Mouse (Mus musculus) small intestine, adult 2 months (tissue): Measurements from ENCODE around the gene March6. TPM values are rescaled to one million over a fixed set of nuclear protein-coding genes. Genes with fewer than 3 reads are reported as not detected.
A peak's percentile ranks its signal among the peaks of the same experiment; 100 is the strongest.

ENCODE experiments used
- H3K27ac ChIP-seq: fragments of 200-500 bp; 2 replicates; pipeline ENCODE4 v1.5.1; 2012; ENCODE audit warnings: low read depth, low read length, control low read depth, inconsistent platforms; ENCODE audit not compliant: insufficient read depth
- H3K27me3 ChIP-seq: fragments of 200-500 bp; 2 replicates; pipeline ENCODE4 v1.6.1; 2012; ENCODE audit warnings: mild to moderate bottlenecking, moderate library complexity, low read length, inconsistent platforms; ENCODE audit not compliant: control insufficient read depth, insufficient read depth
- H3K36me3 ChIP-seq: fragments of 200-500 bp; 2 replicates; pipeline ENCODE4 v1.6.1; 2012; ENCODE audit warnings: mild to moderate bottlenecking, low read length, control low read depth, inconsistent platforms; ENCODE audit not compliant: control insufficient read depth, insufficient read depth
- H3K4me1 ChIP-seq: fragments of 200-500 bp; 2 replicates; pipeline ENCODE4 v1.6.1; 2012; ENCODE audit warnings: low read length, inconsistent platforms, mixed read lengths; ENCODE audit not compliant: control insufficient read depth, insufficient read depth, insufficient read length
- H3K4me3 ChIP-seq: fragments of 200-500 bp; 2 replicates; pipeline ENCODE4 v1.5.1; 2012; ENCODE audit warnings: low read depth, mild to moderate bottlenecking, control low read depth, inconsistent platforms, low read length, moderate library complexity
- CTCF ChIP-seq: fragments of 200-500 bp; IDR thresholded peaks from 2 replicates; pipeline ENCODE4 v1.5.1; 2012; ENCODE audit warnings: low read depth, mild to moderate bottlenecking, control low read depth, inconsistent platforms, low read length, moderate library complexity, mixed read lengths; ENCODE audit not compliant: insufficient replicate concordance, insufficient read length; ENCODE audit errors: extremely low read depth
- POLR2A ChIP-seq: fragments of 200-500 bp; IDR thresholded peaks from 2 replicates; pipeline ENCODE4 v1.6.1; 2012; ENCODE audit warnings: low read depth, mild to moderate bottlenecking, control low read depth, inconsistent platforms, low read length, moderate library complexity
- WGBS: fragments of 180-500 bp; shearing (Covaris S2); methylation state at CpG from one replicate; pipeline ENCODE4 v1.1.7; 2018; 5-methylcytosine and 5-hydroxymethylcytosine counted together
- polyA plus RNA-seq: library from polyadenylated mRNA; depleted of rRNA; stranded (reverse); fragments of >200 nt; gene quantifications from 2 replicates; pipeline ENCODE4 v1.2.3, GENCODE M21; 2012

The March6 gene
- polyA plus RNA-seq, 1 experiment, result 18.1 TPM

DNA sequence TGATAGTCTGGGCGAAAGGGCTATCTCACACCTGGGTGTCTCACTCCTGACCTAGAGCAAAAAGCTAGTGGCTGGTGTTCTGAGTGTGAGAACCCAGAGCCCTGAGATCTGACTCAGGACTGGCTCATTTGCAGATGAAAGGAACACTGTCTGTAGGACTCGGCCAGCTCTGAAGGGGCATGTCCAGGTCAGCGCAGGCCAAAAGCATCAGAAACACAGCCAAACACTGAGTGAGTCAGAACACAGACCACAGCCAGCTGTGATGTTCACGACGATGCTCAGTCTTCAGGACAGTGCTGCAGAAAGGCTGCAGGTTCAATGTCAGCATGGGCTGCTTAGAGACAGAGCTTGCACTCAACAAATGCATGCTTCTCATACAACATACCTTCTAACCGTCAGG lies 30.5 kb upstream of the March6 start:
- 85% methylated on average over 6 of the region's 6 CpGs for WGBS
- Histone ChIP-seq H3K4me3 (no peak overlapping the region), H3K4me1 (peaks cover 14% of the 10 kb centered on the region; the same call in 1 of the 2 replicates), H3K27me3 (no peaks in the 10 kb centered on the region), H3K36me3 (no peaks in the 10 kb centered on the region), H3K27ac (no peak overlapping the region)
- TF ChIP-seq POLR2A (no peak), CTCF (no peak)

DNA sequence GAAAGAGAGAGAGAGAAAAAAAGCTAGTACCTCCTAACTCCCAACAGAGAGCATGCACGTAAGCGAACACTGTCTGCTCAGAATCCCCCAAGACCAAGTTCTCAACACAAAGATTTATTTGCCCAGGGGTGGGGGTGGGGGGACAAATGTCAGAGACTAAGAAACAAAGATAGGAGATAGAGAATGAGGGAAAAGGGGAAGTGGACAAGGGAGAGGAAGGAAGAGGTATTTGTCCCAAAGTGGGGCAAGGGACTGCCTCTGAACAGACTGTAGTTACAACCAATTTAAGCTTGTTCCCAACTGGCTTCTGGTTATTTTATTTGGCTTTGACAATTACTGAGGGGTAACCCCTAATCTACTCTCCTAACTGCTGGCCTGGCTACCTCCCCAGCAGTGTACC lies 24.0 kb upstream of the March6 start:
- H3K4me3 ChIP-seq, result no peak overlapping the region
- H3K27ac ChIP-seq, result no peak overlapping the region
- no peaks in the 10 kb centered on the region for H3K36me3 ChIP-seq
- no peak for TF ChIP-seq POLR2A
- no peak for TF ChIP-seq CTCF
- WGBS, result 93% methylated on average over 2 of the region's 2 CpGs
- H3K4me1 ChIP-seq, result 0 out of 2 replicates have a peak, but pooled peaks cover 1% of the 10 kb centered on the region
- H3K27me3 ChIP-seq, result no peaks in the 10 kb centered on the region

- no peaks in the 10 kb centered on the region for H3K27me3 ChIP-seq
- 82% methylated on average over 4 of the region's 4 CpGs for WGBS
- H3K27ac ChIP-seq, result no peak overlapping the region
- TF ChIP-seq CTCF, result no peak
- no peak for TF ChIP-seq POLR2A
- H3K4me3 ChIP-seq, result no peak overlapping the region
- no peaks in the 10 kb centered on the region for H3K36me3 ChIP-seq
- peaks cover 4% of the 10 kb centered on the region; the same call in 1 of the 2 replicates for H3K4me1 ChIP-seq
Measured at GRCm38 (mm10) chr15:31550381-31550780, 19.5 kb upstream of the March6 start.

GRCm38 (mm10) chr15:31547421-31547820 lies 16.6 kb upstream of the March6 start:
- WGBS, result 79% methylated on average over 5 of the region's 5 CpGs
- TF ChIP-seq CTCF (no peak), POLR2A (no peak)
- Histone ChIP-seq H3K27ac (no peak overlapping the region), H3K36me3 (no peaks in the 10 kb centered on the region), H3K27me3 (no peaks in the 10 kb centered on the region), H3K4me3 (no peak overlapping the region), H3K4me1 (peaks cover 18% of the 10 kb centered on the region; the same call in 1 of the 2 replicates)

DNA sequence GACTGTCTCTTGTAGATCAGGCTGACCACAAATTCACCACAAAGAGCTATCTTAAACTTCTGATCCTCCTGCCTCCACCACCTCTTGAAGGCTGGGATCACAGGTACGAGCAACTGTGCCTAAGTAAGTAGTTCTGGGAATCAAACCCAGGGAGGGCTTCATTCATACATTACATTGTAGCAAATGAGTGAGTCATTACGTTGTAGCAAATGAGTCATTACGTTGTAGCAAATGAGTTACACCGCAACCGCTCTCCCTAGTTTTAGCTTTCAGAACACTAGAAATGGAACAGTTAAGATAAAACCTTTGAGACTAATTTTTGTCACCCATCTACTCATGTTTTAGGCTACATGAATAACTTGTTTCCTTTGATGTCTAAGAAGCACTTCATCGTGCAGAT lies 15.4 kb upstream of the March6 start:
- no peaks in the 10 kb centered on the region for H3K36me3 ChIP-seq
- H3K27ac ChIP-seq, result no peak overlapping the region
- no peak overlapping the region for H3K4me3 ChIP-seq
- H3K27me3 ChIP-seq, result no peaks in the 10 kb centered on the region
- H3K4me1 ChIP-seq, result peaks cover 21% of the 10 kb centered on the region; the same call in 1 of the 2 replicates
- 86% methylated on average over 6 of the region's 6 CpGs for WGBS
- TF ChIP-seq POLR2A (no peak), CTCF (no peak)

- H3K4me3 ChIP-seq, result no peak overlapping the region
- no peaks in the 10 kb centered on the region for H3K36me3 ChIP-seq
- WGBS, result 30% methylated on average over 1 of the region's 1 CpGs
- peaks cover 27% of the 10 kb centered on the region; the same call in 1 of the 2 replicates for H3K4me1 ChIP-seq
- H3K27me3 ChIP-seq, result no peaks in the 10 kb centered on the region
- TF ChIP-seq POLR2A (no peak), CTCF (no peak)
- H3K27ac ChIP-seq, result peak overlapping the region; percentile 98
Measured at GRCm38 (mm10) chr15:31545058-31545457, 14.2 kb upstream of the March6 start.

- no peak overlapping the region for H3K4me3 ChIP-seq
- H3K36me3 ChIP-seq, result no peaks in the 10 kb centered on the region
- peak overlapping the region; percentile 35; the same call in 1 of the 2 replicates for H3K27ac ChIP-seq
- WGBS, result 16% methylated on average over 3 of the region's 3 CpGs
- H3K4me1 ChIP-seq, result peaks cover 27% of the 10 kb centered on the region; the same call in 1 of the 2 replicates
- H3K27me3 ChIP-seq, result no peaks in the 10 kb centered on the region
- TF ChIP-seq CTCF (no peak), POLR2A (no peak)
Measured at GRCm38 (mm10) chr15:31543246-31543645, 12.4 kb upstream of the March6 start.
